Mouse (Mus musculus): ENCODE results near the gene Runx2.

Gene Runx2

DNA sequence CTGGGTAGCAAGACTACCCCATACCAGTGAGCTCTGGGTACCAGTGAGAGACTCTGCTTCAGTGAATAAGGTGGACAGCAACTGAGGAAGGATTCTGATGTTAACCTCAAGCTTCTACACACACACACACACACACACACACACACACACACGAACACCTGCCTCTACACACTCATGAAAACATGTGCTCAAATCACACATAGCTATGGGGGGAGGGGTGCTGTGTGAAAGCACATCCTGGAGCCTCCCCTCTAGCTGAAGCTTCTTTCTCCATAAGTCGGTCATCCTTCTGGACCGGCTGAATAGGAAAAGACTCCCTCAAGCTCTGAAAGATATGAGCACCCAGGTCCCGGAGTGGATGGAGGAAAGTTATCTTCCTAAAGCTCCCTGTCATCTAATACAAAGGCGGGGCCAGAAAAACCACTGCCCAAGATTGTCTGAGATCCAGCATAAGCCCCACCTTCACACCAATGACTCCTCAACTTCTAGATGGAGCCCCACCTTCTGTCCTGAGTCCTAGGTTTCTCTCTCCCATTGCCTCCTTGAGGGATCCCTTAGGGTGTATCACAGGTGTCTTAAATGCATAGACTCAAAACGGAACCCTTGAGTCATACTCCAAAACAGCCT is 152.4 kb downstream of the Runx2 start:
- DNase-seq (ENCODE audit: low spot score), result no peak

DNA sequence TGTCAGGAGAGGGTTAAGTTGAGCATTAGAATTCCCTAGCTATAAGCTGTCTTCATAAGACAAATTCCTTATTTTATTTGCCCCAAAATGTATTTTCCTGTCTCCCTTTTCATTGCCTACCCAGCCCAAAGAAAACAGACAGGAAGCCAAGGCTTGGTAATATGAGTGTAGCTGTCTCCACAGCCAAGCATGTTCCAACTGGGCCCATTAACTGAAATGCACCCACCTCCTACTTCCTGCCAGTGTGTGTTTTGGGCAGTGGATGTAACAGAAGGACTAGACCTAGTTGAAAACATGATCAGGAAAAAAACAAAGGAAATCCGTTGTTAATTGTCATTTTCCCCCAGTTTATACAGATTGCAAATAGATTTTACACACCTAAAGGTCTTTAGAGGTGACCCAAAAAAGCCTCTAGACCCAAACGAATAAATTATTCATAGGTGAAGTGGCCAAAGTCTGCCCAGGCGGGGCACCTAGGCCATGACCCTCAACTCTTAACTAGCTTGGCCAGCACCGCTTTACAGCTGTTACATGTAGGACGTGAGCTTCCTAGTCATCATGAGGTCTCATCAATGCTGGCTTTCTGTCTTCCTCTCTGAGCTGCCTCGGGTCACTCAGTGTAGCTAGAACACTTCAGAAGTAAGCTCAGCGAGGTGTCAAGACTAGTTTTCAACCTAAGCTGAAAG is 154.3 kb downstream of the Runx2 start:
- peak; percentile 32 for DNase-seq (ENCODE audit: low spot score)

DNA sequence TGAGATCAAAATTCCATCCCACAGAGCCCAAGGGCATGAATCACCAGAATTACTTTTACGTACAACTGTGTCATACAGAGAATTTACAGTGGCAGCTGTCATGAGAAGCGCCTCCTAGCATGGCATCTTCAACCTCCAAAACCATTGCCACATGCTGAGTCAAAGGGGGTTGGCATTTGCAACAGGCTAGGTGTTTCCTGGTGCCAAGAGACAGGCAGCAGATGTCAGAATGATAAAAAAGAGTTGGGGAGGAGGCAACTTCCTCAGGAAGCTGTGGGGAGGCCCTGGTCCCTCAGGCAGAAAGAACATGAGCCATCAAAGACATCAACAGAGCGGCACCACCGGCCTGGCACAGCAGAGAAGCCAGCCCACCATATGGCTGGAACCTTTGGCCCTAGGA is 160.1 kb downstream of the Runx2 start:
- no peak for DNase-seq (ENCODE audit: low spot score)

DNA sequence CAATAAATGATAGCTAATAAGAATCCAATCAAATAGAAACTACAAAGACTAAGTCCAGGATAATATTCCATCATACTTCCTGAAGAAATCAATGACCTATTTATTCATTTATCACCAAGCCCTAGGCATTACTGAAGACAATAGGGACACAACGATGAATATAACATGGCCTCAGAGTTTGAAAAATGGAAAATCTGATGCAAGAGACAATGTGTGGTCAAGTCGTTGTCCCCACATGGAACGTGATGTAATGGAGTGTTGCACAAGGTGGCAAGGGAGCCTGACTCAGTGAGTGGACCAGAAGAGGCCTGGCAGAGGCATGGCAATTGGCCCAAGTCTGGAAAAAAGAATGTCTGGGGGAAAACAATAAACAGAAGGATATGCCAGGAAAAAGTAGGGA is 161.5 kb downstream of the Runx2 start:
- DNase-seq (ENCODE audit: low spot score), result peak; percentile 80

DNA sequence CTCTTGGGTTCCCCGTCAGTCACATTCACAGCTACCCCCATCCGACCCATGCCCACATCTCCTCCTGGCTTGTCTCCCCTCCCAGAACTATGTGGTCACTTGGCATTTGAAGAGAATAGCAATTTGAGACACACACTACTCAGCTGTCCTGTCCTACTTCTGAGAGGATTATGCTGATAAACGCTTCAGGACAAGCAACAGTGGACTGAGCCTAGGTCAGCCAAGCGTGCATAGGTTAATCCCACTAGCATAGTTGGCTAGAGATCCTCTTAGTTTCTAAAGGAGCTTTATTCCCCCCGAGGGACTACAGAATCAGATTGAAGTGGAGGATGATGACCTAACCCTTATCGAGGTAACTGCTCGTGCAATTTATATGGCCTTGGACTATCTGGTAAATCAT is 162.5 kb downstream of the Runx2 start:
- DNase-seq (ENCODE audit: low spot score), result no peak

DNA sequence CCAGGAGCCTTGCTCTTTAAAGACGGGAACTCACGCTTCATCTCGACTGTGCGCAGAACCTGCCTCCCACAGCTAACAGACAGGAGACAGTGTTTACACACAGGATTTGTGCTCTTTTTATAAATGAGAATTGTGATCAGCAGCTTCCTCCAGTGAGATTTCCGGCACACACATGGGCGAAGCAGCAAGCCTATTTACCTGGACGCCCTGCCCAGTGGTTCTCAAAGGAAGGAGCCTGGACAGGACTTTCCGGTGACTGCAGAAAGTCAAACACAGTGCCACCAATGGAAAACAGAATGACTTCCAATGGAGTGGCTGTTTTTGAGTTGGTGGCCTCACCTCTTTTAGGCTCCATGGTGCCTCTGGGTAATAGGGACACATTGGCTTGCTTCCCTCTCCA is 163.0 kb downstream of the Runx2 start:
- no peak for DNase-seq (ENCODE audit: low spot score)

DNA sequence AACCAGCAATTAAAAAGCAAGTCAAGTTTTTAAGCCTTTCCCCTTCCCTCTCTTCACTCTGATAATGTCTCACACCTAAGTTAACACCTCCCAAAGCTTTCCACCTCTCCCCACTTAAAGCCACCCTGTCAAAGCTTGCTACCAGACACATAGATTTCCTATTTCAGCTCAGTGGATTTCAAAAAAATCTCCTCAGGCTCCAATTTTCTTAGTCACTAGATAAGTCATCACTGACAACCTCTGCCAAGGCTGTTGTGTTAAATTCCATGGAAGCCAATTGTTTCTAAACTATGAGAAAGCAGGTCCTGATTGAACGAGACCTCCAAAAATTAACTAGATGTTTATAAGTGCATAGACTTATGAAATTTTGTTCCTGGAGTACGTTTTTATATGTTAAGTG is 164.2 kb downstream of the Runx2 start:
- DNase-seq (ENCODE audit: low spot score), result no peak

DNA sequence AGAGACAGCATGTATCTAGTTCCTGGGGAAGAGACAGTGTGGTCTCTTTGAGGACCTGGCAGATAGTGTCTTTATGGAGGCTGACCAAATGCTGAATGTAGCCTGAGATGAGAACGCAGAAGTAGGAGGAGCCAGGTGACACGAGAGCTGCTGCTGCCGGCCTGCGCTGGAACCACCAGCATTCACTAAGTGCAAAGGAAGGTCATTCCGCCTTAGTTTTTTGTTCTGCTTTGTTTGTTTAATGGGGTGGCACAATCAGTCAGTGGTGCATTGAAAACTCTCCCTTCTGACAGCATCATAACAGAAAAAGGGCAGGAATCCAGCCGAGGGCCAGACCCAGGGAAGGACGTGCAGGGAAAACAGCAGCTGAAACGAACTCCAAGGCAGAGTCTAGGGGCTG is 165.5 kb downstream of the Runx2 start:
- no peak for DNase-seq (ENCODE audit: low spot score)

DNA sequence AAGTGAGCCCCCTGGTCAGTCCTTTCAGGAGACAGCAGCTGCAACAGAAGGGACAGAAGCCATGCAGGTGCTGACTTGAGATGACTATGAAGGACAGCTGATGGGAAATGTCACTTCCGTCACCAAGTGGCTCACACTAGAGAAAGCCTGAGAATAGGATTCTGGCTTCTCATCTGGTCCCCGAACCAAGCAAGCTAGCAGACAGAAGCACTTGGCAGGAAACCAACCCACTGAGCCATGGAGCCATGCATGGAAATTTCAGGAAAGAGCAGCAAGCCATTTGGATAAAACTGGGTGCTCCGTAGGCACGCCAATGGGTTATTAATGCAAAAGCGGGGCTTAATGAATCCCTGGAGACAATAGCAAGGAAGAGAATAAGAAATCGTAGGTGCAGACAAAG is 166.7 kb downstream of the Runx2 start:
- DNase-seq (ENCODE audit: low spot score), result no peak

DNA sequence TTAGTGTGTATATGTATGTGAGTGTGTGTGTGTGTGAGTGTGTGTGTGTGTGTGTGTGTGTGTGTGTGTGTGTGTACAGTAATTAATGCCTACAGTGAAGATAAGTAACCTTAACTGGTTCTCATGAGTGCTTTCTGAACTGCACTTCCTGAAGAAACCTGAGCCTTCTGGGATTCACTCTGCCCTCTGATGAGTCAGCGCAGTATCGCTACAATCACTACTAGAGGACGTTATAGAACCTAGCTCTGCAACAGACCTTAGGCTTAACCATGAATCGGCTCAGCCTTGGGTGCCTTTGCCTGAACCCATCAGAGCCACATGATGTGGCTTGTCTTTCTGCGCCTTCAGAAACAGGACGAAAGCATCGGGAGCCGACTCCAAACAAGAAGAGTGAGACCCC is 169.5 kb downstream of the Runx2 start:
- DNase-seq (ENCODE audit: low spot score), result no peak

DNA sequence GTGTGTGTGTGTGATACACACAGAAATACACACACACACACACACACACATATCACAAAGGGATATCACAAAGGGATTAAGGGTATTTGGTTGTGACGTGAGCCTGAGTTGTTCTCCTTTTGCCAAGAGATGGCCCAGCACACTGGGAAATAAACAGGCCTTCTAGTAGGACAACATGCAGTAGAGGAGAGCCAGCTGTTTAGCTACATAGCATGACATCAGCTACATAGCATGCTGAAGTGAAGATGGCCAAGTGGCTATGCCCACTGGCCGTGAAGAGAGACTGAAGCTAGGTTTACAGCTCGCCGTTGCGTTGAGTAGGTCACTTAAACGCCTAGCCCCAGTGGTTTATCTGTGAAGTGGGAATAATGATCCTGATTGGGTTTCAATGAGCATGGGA is 171.3 kb downstream of the Runx2 start:
- no peak for DNase-seq (ENCODE audit: low spot score)

DNA sequence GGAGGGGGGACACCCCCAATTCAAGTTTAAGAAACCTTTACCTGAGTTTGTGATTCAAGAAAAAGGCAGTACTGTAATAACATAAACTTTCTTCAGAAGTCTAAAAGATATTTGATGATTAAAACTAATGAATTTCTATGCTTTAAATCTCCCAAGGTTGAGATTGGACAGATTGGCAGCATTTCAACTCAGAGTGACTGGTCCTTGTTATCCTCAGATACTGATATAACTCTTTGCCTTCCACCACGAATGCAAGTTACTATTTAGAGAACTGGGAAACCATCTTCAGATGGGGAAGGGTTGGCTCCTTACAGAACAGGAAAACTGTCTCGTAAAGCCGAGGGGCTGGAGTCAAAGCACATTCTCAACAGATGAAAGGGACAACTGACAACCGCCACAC is 172.5 kb downstream of the Runx2 start:
- DNase-seq (ENCODE audit: low spot score), result no peak

DNA sequence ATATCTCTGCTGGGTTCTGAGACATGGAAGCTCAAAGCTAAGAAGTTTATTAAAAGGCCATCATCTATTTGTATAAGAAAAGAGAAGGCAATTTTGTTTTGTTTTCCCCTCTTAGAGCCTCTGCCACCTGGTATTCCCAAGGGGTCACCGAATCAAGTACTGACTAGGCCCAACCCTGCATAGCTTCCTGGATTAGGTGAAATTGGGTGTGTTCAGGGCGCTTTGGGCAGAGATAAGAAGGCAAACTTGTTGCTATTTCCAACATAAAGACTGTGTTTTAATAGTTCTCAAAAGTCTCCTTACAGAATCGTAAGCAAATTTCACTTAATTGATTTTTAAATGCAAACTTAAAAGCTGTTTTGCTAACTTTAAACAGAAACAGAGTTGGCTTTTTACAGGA is 173.7 kb downstream of the Runx2 start:
- DNase-seq (ENCODE audit: low spot score), result no peak

DNA sequence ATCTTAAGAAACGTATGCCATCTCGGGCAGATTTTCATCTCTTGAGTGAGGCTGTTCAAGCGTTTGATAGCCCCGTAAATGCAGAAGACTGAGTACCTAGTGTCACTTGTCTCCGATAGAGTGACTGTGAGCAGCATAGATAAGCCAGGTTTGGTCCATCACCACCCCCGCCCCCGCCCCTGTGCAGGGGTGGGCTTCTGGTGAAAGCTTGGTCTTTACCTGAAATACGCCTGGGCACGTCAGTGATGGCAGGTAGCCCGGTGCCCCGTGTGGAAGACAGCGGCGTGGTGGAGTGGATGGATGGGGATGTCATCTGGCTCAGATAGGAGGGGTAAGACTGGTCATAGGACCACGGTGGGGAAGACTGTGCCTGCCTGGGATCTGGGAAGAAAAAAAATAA is 175.2 kb downstream of the Runx2 start:
- no peak for DNase-seq (ENCODE audit: low spot score)

DNA sequence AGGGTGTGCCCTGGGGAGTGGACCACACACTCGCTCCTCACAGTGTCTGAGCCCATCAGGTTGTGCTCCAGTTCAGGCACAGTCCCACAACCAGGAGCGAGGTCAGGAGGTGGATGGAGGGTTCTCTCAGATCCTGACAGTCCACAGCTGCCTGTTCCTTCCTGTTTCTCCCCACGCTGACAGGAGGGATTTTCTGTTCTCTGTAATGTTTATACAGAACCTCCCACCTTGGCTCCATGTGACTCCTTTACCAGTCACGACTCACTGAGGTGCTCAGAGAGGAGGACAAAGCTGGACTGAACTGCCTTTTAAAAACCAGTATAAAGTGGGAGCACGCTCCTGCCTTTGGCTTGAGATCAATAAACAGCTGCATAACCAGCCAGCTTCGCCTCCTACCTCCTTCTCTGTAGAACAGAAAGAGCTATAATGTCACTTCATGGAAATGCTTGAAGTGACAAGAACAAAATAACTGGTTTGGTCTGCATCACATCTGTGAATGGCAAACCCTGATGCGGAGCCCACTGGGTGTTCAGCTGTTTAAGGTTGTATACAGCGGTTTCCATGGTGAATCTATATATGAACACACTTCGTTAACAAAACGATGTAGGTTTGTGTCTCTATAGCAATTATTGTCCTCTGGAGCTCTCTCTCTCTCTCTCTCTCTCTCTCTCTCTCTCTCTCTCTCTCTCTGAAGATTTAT is 177.3 kb downstream of the Runx2 start:
- no peak for DNase-seq (ENCODE audit: low spot score)

DNA sequence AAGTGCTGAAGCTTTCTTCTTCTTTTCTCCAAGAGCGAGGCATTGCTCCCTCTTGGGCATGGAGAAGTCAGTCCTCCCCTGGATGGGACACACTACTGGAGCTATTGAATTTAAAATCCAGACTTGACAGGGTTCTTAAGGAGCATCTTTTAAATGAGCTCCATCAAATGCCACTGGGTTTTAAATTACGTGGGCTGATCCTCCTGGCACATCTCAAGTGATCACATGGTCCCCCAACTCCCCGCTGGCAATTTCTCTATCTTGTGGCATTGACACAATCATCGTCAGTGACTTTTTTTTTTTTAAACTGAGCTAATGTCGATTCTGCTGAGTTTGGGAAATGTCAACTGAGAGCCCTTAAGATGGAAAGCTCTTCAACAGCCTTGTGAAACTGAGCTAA is 180.1 kb downstream of the Runx2 start:
- DNase-seq (ENCODE audit: low spot score), result no peak

DNA sequence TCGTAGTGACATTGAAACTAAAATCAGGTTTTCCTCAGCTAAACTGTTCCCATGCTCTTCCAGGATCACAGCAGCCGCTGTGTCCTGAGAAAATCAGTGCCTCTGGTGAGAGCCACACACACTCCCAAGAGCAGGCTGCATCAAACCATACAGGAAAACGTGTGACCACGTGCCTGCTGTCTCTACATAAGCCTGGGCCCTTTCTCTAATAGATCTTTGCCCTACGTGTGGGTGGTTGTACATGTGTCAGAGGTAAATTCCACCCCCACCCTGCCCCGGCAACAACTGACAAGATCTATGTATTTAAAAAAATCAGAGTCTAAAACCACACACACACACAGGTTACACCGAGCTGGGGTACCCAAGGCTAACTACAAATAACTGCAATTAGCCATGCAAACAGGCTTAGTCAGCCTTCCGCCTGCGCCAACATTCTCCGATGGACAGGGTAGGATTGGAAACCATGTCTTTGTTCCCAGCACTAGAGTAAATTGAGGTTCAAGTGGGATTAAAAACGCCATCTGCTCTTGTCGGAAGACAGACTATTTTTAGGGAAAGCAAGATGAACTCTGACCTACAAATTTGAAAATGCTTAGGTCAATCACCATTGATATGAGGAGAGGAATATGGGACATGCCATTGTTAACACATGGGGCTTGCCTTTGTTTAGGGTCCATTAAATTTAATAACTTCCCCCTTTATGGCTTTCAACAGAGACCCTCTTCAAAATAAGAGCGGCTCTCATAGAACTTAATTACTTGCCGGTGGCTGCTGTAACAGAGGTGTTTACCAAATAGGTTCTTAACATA is 180.8 kb downstream of the Runx2 start:
- no peak for DNase-seq (ENCODE audit: low spot score)

DNA sequence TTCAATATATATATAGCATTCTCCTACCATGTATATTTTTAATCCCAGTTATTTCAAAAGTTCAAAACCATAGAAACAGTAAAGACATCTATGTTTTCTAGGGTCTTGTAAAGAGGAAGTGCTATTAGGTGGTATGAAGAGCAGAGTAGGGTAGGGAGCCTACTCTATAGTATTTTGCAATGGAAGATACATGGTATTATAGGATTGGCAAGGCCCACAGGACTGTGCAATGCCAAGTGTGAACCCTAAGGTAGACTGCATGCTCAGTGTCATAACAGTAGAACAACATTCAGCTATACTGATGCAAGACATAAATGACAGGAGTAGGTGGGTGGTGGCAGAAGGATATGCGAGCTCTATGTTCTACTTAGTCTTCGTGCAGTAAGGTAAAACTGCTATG is 181.7 kb downstream of the Runx2 start:
- no peak for DNase-seq (ENCODE audit: low spot score)

DNA sequence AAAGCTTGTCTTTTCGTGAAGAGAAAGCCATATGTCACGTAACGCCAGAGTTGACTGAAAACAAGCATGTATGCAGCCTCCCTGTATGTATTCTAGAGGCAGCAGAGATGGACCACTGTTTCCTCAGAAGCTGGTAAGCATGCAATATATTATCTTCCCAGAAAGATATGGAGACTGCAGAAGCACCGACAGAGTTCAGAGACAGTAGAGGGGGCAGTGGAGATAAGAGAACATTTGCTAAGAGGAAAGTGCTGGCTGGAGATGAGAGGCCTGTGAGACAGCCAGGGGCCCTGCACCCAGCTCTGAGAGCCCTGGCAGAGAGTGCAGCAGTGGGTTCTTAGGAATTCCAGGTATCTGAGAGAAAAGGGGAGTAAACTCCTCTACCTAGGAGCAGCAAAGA is 182.3 kb downstream of the Runx2 start:
- no peak for DNase-seq (ENCODE audit: low spot score)

DNA sequence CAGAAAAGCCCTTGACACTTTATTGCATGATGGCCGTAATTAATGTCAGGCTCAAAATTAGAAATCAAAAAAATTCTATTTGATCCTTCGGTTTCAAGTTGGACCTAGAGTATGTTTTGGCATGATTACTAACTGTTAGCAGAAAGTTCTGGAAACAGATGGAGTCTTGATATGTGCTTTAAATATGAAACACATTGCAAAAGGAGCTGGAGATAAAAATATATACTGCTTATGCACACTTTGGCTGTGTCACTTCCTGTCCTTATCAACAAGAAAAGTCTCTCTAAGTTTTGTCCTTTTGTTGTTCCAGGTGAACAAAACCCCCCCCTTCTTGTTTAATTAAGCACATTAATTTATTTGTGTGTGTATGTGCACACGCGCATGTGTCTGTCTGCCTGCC is 183.0 kb downstream of the Runx2 start:
- no peak for DNase-seq (ENCODE audit: low spot score)

DNA sequence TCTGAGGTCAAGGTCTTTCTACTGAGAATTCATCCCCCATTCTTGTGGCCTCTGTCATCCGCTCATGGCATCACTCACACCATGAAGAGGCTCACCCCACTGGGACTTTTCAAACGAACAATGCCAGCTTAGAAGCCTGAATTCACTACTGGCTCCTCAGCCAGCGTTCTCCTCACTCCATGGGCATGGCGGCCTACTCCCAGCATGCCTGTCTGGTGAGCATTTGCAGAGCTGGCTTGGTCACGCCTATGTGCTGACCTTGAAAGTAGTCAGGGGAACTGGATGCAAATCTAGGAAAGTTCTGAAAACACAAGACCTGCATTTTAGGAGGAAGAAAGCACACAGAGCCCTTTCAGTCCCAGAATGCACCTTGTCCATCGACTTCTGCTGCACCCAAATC is 187.3 kb downstream of the Runx2 start:
- no peak for DNase-seq (ENCODE audit: low spot score)

DNA sequence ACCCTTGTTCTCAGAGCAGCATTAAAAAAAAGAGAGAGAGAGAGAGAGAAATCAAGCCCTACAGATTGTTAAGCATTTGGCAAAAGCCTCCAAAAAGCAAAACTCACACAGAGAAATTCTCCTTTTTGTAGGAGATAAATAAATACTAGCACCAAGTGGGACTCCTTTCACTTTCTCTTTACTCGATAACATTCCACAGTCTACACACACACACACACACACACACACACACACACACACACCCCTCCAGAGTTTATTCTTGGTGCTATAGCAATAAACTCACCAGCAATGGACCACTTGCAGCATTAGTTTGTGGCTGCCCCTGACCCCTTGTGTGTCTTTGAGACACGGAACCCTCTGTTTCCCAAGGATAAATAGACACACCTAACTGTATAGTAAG is 190.9 kb downstream of the Runx2 start:
- no peak for DNase-seq (ENCODE audit: low spot score)

DNA sequence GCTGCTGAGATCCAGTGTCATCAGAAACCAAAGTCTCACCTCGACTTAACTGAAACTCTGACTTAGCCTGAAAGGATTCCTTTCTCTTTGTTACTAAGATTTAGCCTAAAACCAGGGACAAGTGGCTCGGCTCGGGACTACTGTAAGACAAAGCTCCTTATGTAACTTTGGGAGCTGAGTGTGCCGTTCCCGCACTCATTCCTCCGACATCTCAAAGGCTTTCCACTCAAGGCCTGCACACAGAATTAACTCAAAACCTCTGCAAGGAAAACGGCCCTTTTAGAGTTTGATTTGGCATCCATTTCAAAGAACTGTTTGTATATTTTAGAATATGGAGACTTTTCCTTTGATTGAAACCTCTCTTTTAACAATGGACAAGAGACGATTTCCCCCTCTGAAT is 191.3 kb downstream of the Runx2 start:
- DNase-seq (ENCODE audit: low spot score), result no peak
